Mouse (Mus musculus): ENCODE measurements around the gene Vmn2r109.
"Not testable (repeated sequence)": the region's sequence is repeated elsewhere in the genome, so short reads cannot be mapped to it uniquely, and the experiment has no call there.

Gene Vmn2r109

GRCm38 (mm10) chr17:20564656-20565055, at the start of gene Vmn2r109:
Gene Vmn2r109 (minus strand): TSS chr17:20564756.
- DNase-seq, result no peak

- no peak for DNase-seq
Observed at GRCm38 (mm10) chr17:20596323-20596722, 31.8 kb upstream of the Vmn2r109 start, which contains the start of gene Vmn2r110. Gene Vmn2r110 (minus strand): TSS chr17:20596423.

GRCm38 (mm10) chr17:20508247-20508646, 56.3 kb downstream of the Vmn2r109 start:
- not testable (repeated sequence) for DNase-seq

- DNase-seq, result no peak
Observed at GRCm38 (mm10) chr17:20497858-20498257, 66.7 kb downstream of the Vmn2r109 start, which contains the start of gene Vmn1r225. Gene Vmn1r225 (plus strand): TSS chr17:20498158.
